Mouse (Mus musculus): ENCODE measurements around the gene Sub1. TPM values are rescaled to one million over a fixed set of nuclear protein-coding genes. Genes with fewer than 3 reads are reported as not detected.
A peak's percentile ranks its signal among the peaks of the same experiment; 100 is the strongest.

Sub1 gene
- total and polyA plus RNA-seq, 2 experiments from 2014 or later = 187 to 618 TPM

GRCm38 (mm10) chr15:12026932-12027450 is 30.2 kb upstream of the Sub1 start:
- H3K4me2 ChIP-seq (ENCODE audit: low read depth) = no peak overlapping the region
- no peaks in the 10 kb centered on the region for H3K27me3 ChIP-seq (ENCODE audit: insufficient read depth, low read length)
- no peak overlapping the region for H3K9ac ChIP-seq
- H3K4me1 ChIP-seq (ENCODE audit: insufficient read depth) = no peaks in the 10 kb centered on the region; the same call in 1 of the 2 replicates
- no peaks in the 10 kb centered on the region for H3K9me3 ChIP-seq (ENCODE audit: low read length)
- no peaks in the 10 kb centered on the region for H3K36me3 ChIP-seq (ENCODE audit: insufficient read depth)
- no peak for TF ChIP-seq CTCF (IDR thresholded peaks at IDR 0.05; ENCODE audit: low read depth)
- DNase-seq = no peak
- no peak overlapping the region for H3K4me3 ChIP-seq (ENCODE audit: low read depth, low read length)
- WGBS = 78% methylated on average over 5 of the region's 5 CpGs
- H3K27ac ChIP-seq (ENCODE audit: low read depth, low read length) = no peak overlapping the region
- no peak for ATAC-seq

GRCm38 (mm10) chr15:12026026-12026425 is 29.2 kb upstream of the Sub1 start:
- 88% methylated on average over 5 of the region's 5 CpGs for WGBS
- no peak for TF ChIP-seq CTCF (IDR thresholded peaks at IDR 0.05; ENCODE audit: low read depth)

GRCm38 (mm10) chr15:12025341-12025740 is 28.6 kb upstream of the Sub1 start:
- Histone ChIP-seq H3K27me3 (ENCODE audit: insufficient read depth, low read length) (no peaks in the 10 kb centered on the region), H3K4me1 (ENCODE audit: insufficient read depth) (no peaks in the 10 kb centered on the region; the same call in 1 of the 2 replicates), H3K9me3 (ENCODE audit: low read length) (no peaks in the 10 kb centered on the region), H3K4me3 (ENCODE audit: low read depth, low read length) (no peak overlapping the region), H3K27ac (ENCODE audit: low read depth, low read length) (no peak overlapping the region), H3K36me3 (ENCODE audit: insufficient read depth) (no peaks in the 10 kb centered on the region), H3K4me2 (ENCODE audit: low read depth) (0 out of 2 replicates have a peak overlapping the region, but pooled peaks have one; percentile 8), H3K9ac (no peak overlapping the region)
- no peak for TF ChIP-seq CTCF (IDR thresholded peaks at IDR 0.05; ENCODE audit: low read depth)
- 83% methylated on average over 10 of the region's 10 CpGs for WGBS
- DNase-seq (no peak), ATAC-seq (0 out of 2 replicates have a peak, but pooled peaks have one; percentile 1)

More at GRCm38 (mm10) chr15:12026026-12026425, 29.2 kb upstream of the Sub1 start:
- DNase-seq (no peak), ATAC-seq (no peak)
- H3K4me2 ChIP-seq (ENCODE audit: low read depth) = no peak overlapping the region
- no peak overlapping the region for H3K4me3 ChIP-seq (ENCODE audit: low read depth, low read length)
- no peak overlapping the region for H3K27ac ChIP-seq (ENCODE audit: low read depth, low read length)
- H3K9me3 ChIP-seq (ENCODE audit: low read length) = no peaks in the 10 kb centered on the region
- no peaks in the 10 kb centered on the region for H3K36me3 ChIP-seq (ENCODE audit: insufficient read depth)
- H3K9ac ChIP-seq = no peak overlapping the region
- no peaks in the 10 kb centered on the region; the same call in 1 of the 2 replicates for H3K4me1 ChIP-seq (ENCODE audit: insufficient read depth)
- H3K27me3 ChIP-seq (ENCODE audit: insufficient read depth, low read length) = no peaks in the 10 kb centered on the region

GRCm38 (mm10) chr15:12024791-12025268 is 28.0 kb upstream of the Sub1 start:
- Histone ChIP-seq H3K27ac (ENCODE audit: low read depth, low read length) (no peak overlapping the region), H3K9me3 (ENCODE audit: low read length) (no peaks in the 10 kb centered on the region), H3K36me3 (ENCODE audit: insufficient read depth) (no peaks in the 10 kb centered on the region), H3K4me1 (ENCODE audit: insufficient read depth) (no peaks in the 10 kb centered on the region; the same call in 1 of the 2 replicates), H3K4me2 (ENCODE audit: low read depth) (0 out of 2 replicates have a peak overlapping the region, but pooled peaks have one; percentile 8), H3K9ac (no peak overlapping the region), H3K4me3 (ENCODE audit: low read depth, low read length) (no peak overlapping the region), H3K27me3 (ENCODE audit: insufficient read depth, low read length) (no peaks in the 10 kb centered on the region)
- DNase-seq (peak; percentile 73), ATAC-seq (peak; percentile 85)
- 24% methylated on average over 14 of the region's 14 CpGs for WGBS
- no peak for TF ChIP-seq CTCF (IDR thresholded peaks at IDR 0.05; ENCODE audit: low read depth)

- H3K4me3 ChIP-seq (ENCODE audit: low read depth, low read length) = no peak overlapping the region
- H3K9me3 ChIP-seq (ENCODE audit: low read length) = no peaks in the 10 kb centered on the region
- no peaks in the 10 kb centered on the region for H3K27me3 ChIP-seq (ENCODE audit: insufficient read depth, low read length)
- no peak overlapping the region for H3K9ac ChIP-seq
- H3K27ac ChIP-seq (ENCODE audit: low read depth, low read length) = no peak overlapping the region
- H3K4me2 ChIP-seq (ENCODE audit: low read depth) = no peak overlapping the region
- DNase-seq = peak; percentile 35
- no peak for TF ChIP-seq CTCF (IDR thresholded peaks at IDR 0.05; ENCODE audit: low read depth)
- no peak for ATAC-seq
- H3K4me1 ChIP-seq (ENCODE audit: insufficient read depth) = no peaks in the 10 kb centered on the region; the same call in 1 of the 2 replicates
- H3K36me3 ChIP-seq (ENCODE audit: insufficient read depth) = no peaks in the 10 kb centered on the region
- 82% methylated on average over 14 of the region's 14 CpGs for WGBS
These were observed 22.7 kb upstream of the Sub1 start for GRCm38 (mm10) chr15:12019443-12019842.

GRCm38 (mm10) chr15:12018428-12018757 is 21.6 kb upstream of the Sub1 start:
- Histone ChIP-seq H3K9ac (no peak overlapping the region), H3K36me3 (ENCODE audit: insufficient read depth) (no peaks in the 10 kb centered on the region), H3K27me3 (ENCODE audit: insufficient read depth, low read length) (no peaks in the 10 kb centered on the region), H3K4me1 (ENCODE audit: insufficient read depth) (no peaks in the 10 kb centered on the region), H3K9me3 (ENCODE audit: low read length) (no peaks in the 10 kb centered on the region), H3K4me2 (ENCODE audit: low read depth) (no peak overlapping the region), H3K27ac (ENCODE audit: low read depth, low read length) (no peak overlapping the region), H3K4me3 (ENCODE audit: low read depth, low read length) (no peak overlapping the region)
- DNase-seq (no peak), ATAC-seq (no peak)
- WGBS = 69% methylated on average over 6 of the region's 6 CpGs
- no peak for TF ChIP-seq CTCF (IDR thresholded peaks at IDR 0.05; ENCODE audit: low read depth)

GRCm38 (mm10) chr15:12017700-12018427 is 21.1 kb upstream of the Sub1 start:
- Histone ChIP-seq H3K36me3 (ENCODE audit: insufficient read depth) (no peaks in the 10 kb centered on the region), H3K9ac (no peak overlapping the region), H3K4me1 (ENCODE audit: insufficient read depth) (no peaks in the 10 kb centered on the region), H3K27me3 (ENCODE audit: insufficient read depth, low read length) (no peaks in the 10 kb centered on the region), H3K4me2 (ENCODE audit: low read depth) (no peak overlapping the region), H3K4me3 (ENCODE audit: low read depth, low read length) (no peak overlapping the region), H3K9me3 (ENCODE audit: low read length) (no peaks in the 10 kb centered on the region), H3K27ac (ENCODE audit: low read depth, low read length) (no peak overlapping the region)
- peak; percentile 42 for ATAC-seq
- no peak for DNase-seq
- WGBS = 58% methylated on average over 13 of the region's 13 CpGs
- TF ChIP-seq CTCF (IDR thresholded peaks at IDR 0.05; ENCODE audit: low read depth) = no peak

Measured in forebrain, postnatal 0 days (tissue).